Mouse (Mus musculus) CH12.LX (cell line): Measurements from ENCODE around the gene Kdm2b. TPM values are rescaled to one million over a fixed set of nuclear protein-coding genes. Genes with fewer than 3 reads are reported as not detected.

Experiments used
- DNase-seq: peaks from one replicate; pipeline ENCODE4 v3.0.0-alpha.2; 2013; ENCODE audit errors: extremely low read depth
- H3K27ac ChIP-seq: 2 replicates; pipeline ENCODE4 v1.5.1; 2012; ENCODE audit warnings: low read depth, mild to moderate bottlenecking, control low read depth, moderate library complexity; ENCODE audit not compliant: insufficient read depth
- H3K27me3 ChIP-seq: replicated peaks from 2 replicates; pipeline ENCODE3; 2012; ENCODE audit warnings: inconsistent platforms
- H3K36me3 ChIP-seq, 2 experiments: replicated peaks in 1 of 2; 2 replicates each; pipeline versions ENCODE3 to v1.6.1; 2012; ENCODE audit warnings: inconsistent platforms in 1 of 2, low read length in 1 of 2, mild to moderate bottlenecking in 1 of 2, mixed read lengths in 1 of 2, moderate library complexity in 1 of 2; ENCODE audit not compliant: control insufficient read depth in 1 of 2, insufficient read depth in 1 of 2
- H3K4me1 ChIP-seq, 2 experiments: 2 replicates each; pipeline ENCODE4 v1.6.1; 2012; ENCODE audit warnings: inconsistent platforms in 1 of 2, moderate library complexity in 1 of 2; ENCODE audit not compliant: insufficient read depth in 2 of 2, control insufficient read depth in 1 of 2
- H3K4me2 ChIP-seq: 2 replicates; pipeline ENCODE4 v1.6.1; 2012; ENCODE audit warnings: low read depth, mild to moderate bottlenecking, control low read depth; ENCODE audit not compliant: poor library complexity, insufficient read depth, severe bottlenecking
- H3K4me3 ChIP-seq, 3 experiments: fragments of 150-350 bp in 1 of 3; sonication (generic) in 1 of 3; replicated peaks in 1 of 3; 2 replicates each; pipeline versions ENCODE3 to v1.5.1; 2011 to 2012; ENCODE audit warnings: low read depth in 2 of 3, low read length in 2 of 3, mild to moderate bottlenecking in 2 of 3, moderate library complexity in 2 of 3, control low read depth in 1 of 3, improper control_type of control experiment in 1 of 3, inconsistent platforms in 1 of 3, mixed read lengths in 1 of 3; ENCODE audit not compliant: poor library complexity in 1 of 3
- H3K79me2 ChIP-seq: replicated peaks from 2 replicates; pipeline ENCODE4 v1.6.1; 2012; ENCODE audit warnings: mild to moderate bottlenecking, moderate library complexity; ENCODE audit not compliant: control insufficient read depth, poor library complexity, insufficient read depth, severe bottlenecking; ENCODE audit errors: extremely low read depth
- H3K9ac ChIP-seq: 2 replicates; pipeline ENCODE4 v1.6.1; 2012; ENCODE audit warnings: low read depth, mild to moderate bottlenecking, control low read depth, moderate library complexity; ENCODE audit not compliant: insufficient read depth
- H3K9me3 ChIP-seq: replicated peaks from 2 replicates; pipeline ENCODE3; 2012; ENCODE audit warnings: low read length, inconsistent platforms, mixed read lengths
- CTCF ChIP-seq, 2 experiments: IDR thresholded peaks in 1 of 2; conservative IDR thresholded peaks in 1 of 2; 2 replicates each; pipeline ENCODE4 v1.5.1; 2011 to 2012; ENCODE audit warnings: low read depth in 2 of 2, low read length in 2 of 2, improper control_type of control experiment in 1 of 2, inconsistent platforms in 1 of 2, mild to moderate bottlenecking in 1 of 2, moderate library complexity in 1 of 2
- EP300 ChIP-seq: IDR thresholded peaks from 2 replicates; pipeline ENCODE4 v1.6.1; 2011; ENCODE audit warnings: low read length, improper control_type of control experiment
- ETS1 ChIP-seq: conservative IDR thresholded peaks from 2 replicates; pipeline ENCODE4 v1.6.1; 2012; ENCODE audit warnings: low read depth, mild to moderate bottlenecking, inconsistent platforms, low read length, improper control_type of control experiment, moderate library complexity
- GABPA ChIP-seq: IDR thresholded peaks from 2 replicates; pipeline ENCODE4 v1.6.1; 2012; ENCODE audit warnings: low read depth, low read length, improper control_type of control experiment, inconsistent platforms; ENCODE audit not compliant: insufficient replicate concordance
- HCFC1 ChIP-seq: IDR thresholded peaks from 2 replicates; pipeline ENCODE4 v1.6.1; 2012; ENCODE audit warnings: low read depth, mild to moderate bottlenecking, inconsistent platforms, low read length, improper control_type of control experiment
- IRF4 ChIP-seq: IDR thresholded peaks from 2 replicates; pipeline ENCODE4 v1.6.1; 2014; ENCODE audit warnings: low read depth, mild to moderate bottlenecking, inconsistent platforms, low read length, improper control_type of control experiment
- JUND ChIP-seq: conservative IDR thresholded peaks from 2 replicates; pipeline ENCODE4 v1.6.1; 2011; ENCODE audit warnings: low read depth, low read length, improper control_type of control experiment
- MAFK ChIP-seq: IDR thresholded peaks from 2 replicates; pipeline ENCODE4 v1.6.1; 2011; ENCODE audit warnings: low read length, improper control_type of control experiment; ENCODE audit not compliant: insufficient replicate concordance
- MAX ChIP-seq: IDR thresholded peaks from 2 replicates; pipeline ENCODE4 v1.6.1; 2011; ENCODE audit warnings: low read length, improper control_type of control experiment
- MAZ ChIP-seq: IDR thresholded peaks from 2 replicates; pipeline ENCODE4 v1.6.1; 2012; ENCODE audit warnings: low read depth, mild to moderate bottlenecking, inconsistent platforms, low read length, improper control_type of control experiment, moderate library complexity
- MEF2A ChIP-seq: IDR thresholded peaks from 2 replicates; pipeline ENCODE4 v1.6.1; 2014; ENCODE audit warnings: low read depth, mild to moderate bottlenecking, inconsistent platforms, low read length, improper control_type of control experiment, borderline replicate concordance
- MXI1 ChIP-seq: IDR thresholded peaks from 2 replicates; pipeline ENCODE4 v1.6.1; 2011; ENCODE audit warnings: mild to moderate bottlenecking, low read depth, low read length, improper control_type of control experiment
- NELFE ChIP-seq: IDR thresholded peaks from 2 replicates; pipeline ENCODE4 v1.6.1; 2011; ENCODE audit warnings: low read depth, low read length, improper control_type of control experiment
- PAX5 ChIP-seq: IDR thresholded peaks from 2 replicates; pipeline ENCODE4 v1.6.1; 2012; ENCODE audit warnings: low read length, inconsistent platforms, mixed read lengths
- POLR2A ChIP-seq: IDR thresholded peaks from 2 replicates; pipeline ENCODE4 v1.6.1; 2011; ENCODE audit warnings: low read depth, mild to moderate bottlenecking, improper control_type of control experiment, low read length
- POLR2AphosphoS2 ChIP-seq: IDR thresholded peaks from 2 replicates; pipeline ENCODE4 v1.6.1; 2011; ENCODE audit warnings: low read depth, low read length, improper control_type of control experiment
- SIN3A ChIP-seq: IDR thresholded peaks from 2 replicates; pipeline ENCODE4 v1.6.1; 2012; ENCODE audit warnings: low read length, improper control_type of control experiment, inconsistent platforms
- SMC3 ChIP-seq: IDR thresholded peaks from 2 replicates; pipeline ENCODE4 v1.6.1; 2011; ENCODE audit warnings: low read depth, low read length, improper control_type of control experiment
- TBP ChIP-seq: conservative IDR thresholded peaks from 2 replicates; pipeline ENCODE4 v1.6.1; 2011; ENCODE audit warnings: low read depth, low read length, improper control_type of control experiment
- TCF12 ChIP-seq: IDR thresholded peaks from 2 replicates; pipeline ENCODE4 v1.6.1; 2014; ENCODE audit warnings: low read depth, mild to moderate bottlenecking, inconsistent platforms, low read length, improper control_type of control experiment
- UBTF ChIP-seq: IDR thresholded peaks from 2 replicates; pipeline ENCODE4 v1.6.1; 2012; ENCODE audit warnings: low read depth, mild to moderate bottlenecking, inconsistent platforms, low read length, improper control_type of control experiment, moderate library complexity
- ZC3H11A ChIP-seq: IDR thresholded peaks from 2 replicates; pipeline ENCODE4 v1.6.1; 2012; ENCODE audit warnings: low read depth, mild to moderate bottlenecking, inconsistent platforms, low read length, improper control_type of control experiment
- ZKSCAN1 ChIP-seq: IDR thresholded peaks from 2 replicates; pipeline ENCODE4 v1.6.1; 2012; ENCODE audit warnings: low read depth, inconsistent platforms, low read length, improper control_type of control experiment, borderline replicate concordance
- dilution Hi-C: fragments of 300-500 bp; cut with MboI; formaldehyde crosslinking; loops from 2 replicates; pipeline ENCODE4 v1.14.3; 2020; ENCODE audit warnings: low sequenced_read_pairs; ENCODE audit not compliant: extremely low pct_unique_long_range_greater_than_20kb, extremely low pct_ligation_motif_present
- in situ Hi-C: fragments of 300-500 bp; cut with MboI; formaldehyde crosslinking; loops from 3 replicates; pipeline ENCODE4 v1.14.3; 2019; ENCODE audit warnings: low sequenced_read_pairs, low pct_ligation_motif_present, low pct_unique_long_range_greater_than_20kb, mixed read lengths
- polyA plus RNA-seq: library from polyadenylated mRNA; unstranded; fragments of >175 nt; gene quantifications from 2 replicates; pipeline ENCODE4 v1.2.1, GENCODE M21; 2012; ENCODE audit warnings: low read depth; ENCODE audit not compliant: insufficient read length
- total RNA-seq, 2 experiments: library from RNA; depleted of rRNA; stranded (reverse); fragments of 300-350 nt in 1 of 2; fragments of >200 nt in 1 of 2; gene quantifications; 2 replicates each; pipeline ENCODE4 v1.2.3; 2012 to 2014

The Kdm2b gene
- total and polyA plus RNA-seq, 3 experiments = 69.3 to 138 (median 80.1) TPM

- peak; percentile 58; the same call in 1 of the 2 replicates for TF ChIP-seq POLR2AphosphoS2
Measured at GRCm38 (mm10) chr5:123024965-123025573, 35.4 kb upstream of the Kdm2b start (continued).

- no peaks in the 10 kb centered on the region for H3K27me3 ChIP-seq
Measured at GRCm38 (mm10) chr5:123024312-123024711, 34.7 kb upstream of the Kdm2b start.

GRCm38 (mm10) chr5:123023049-123023448, 33.4 kb upstream of the Kdm2b start:
- Histone ChIP-seq H3K4me2 (no peak overlapping the region), H3K27ac (no peak overlapping the region), H3K4me3 (no peak overlapping the region), H3K9ac (no peak overlapping the region), H3K36me3 (peaks cover 0 to 38% of the 10 kb centered on the region in 2 experiments), H3K4me1 (peaks cover 14 to 56% of the 10 kb centered on the region in 2 experiments), H3K9me3 (no peaks in the 10 kb centered on the region), H3K79me2 (no peaks in the 10 kb centered on the region), H3K27me3 (no peaks in the 10 kb centered on the region)
- no peak for TF ChIP-seq IRF4
- TF ChIP-seq MEF2A = 0 out of 2 replicates have a peak, but pooled peaks have one; percentile 22
- no peak for TF ChIP-seq GABPA
- TF ChIP-seq HCFC1 = no peak
- TF ChIP-seq MAFK = no peak
- 0 out of 2 replicates have a peak, but pooled peaks have one; percentile 21 for TF ChIP-seq MAX
- no peak for TF ChIP-seq MXI1
- TF ChIP-seq JUND = no peak
- no peak for TF ChIP-seq SIN3A
- no peak for TF ChIP-seq POLR2AphosphoS2
- no peak for TF ChIP-seq MAZ
- TF ChIP-seq POLR2A = no peak
- TF ChIP-seq SMC3 = no peak
- TF ChIP-seq ZC3H11A = no peak
- no peak for TF ChIP-seq UBTF
- TF ChIP-seq ZKSCAN1 = no peak
- TF ChIP-seq ETS1 = no peak
- no peak for TF ChIP-seq NELFE
- in situ Hi-C loops = no loop called here
- dilution Hi-C loops = no loop called here
- DNase-seq = no peak

More at GRCm38 (mm10) chr5:123024312-123024711, 34.7 kb upstream of the Kdm2b start:
- peaks cover 5 to 36% of the 10 kb centered on the region in 2 experiments for H3K36me3 ChIP-seq
- H3K4me3 ChIP-seq = no peak overlapping the region
- H3K9ac ChIP-seq = no peak overlapping the region
- dilution Hi-C loops (no loop called here), in situ Hi-C loops (no loop called here)
- no peak overlapping the region for H3K27ac ChIP-seq
- H3K9me3 ChIP-seq = no peaks in the 10 kb centered on the region
- peaks cover 14 to 47% of the 10 kb centered on the region in 2 experiments for H3K4me1 ChIP-seq
- DNase-seq = no peak
- H3K4me2 ChIP-seq = no peak overlapping the region
- TF ChIP-seq GABPA (no peak), PAX5 (no peak), JUND (no peak), CTCF (conservative IDR thresholded peaks at IDR 0.05 in 1 of 2, IDR thresholded peaks at IDR 0.05 in 1 of 2; ENCODE audit: low read depth in 2 of 2, low read length in 2 of 2) (no peak), ZKSCAN1 (no peak), TCF12 (no peak), TBP (no peak), EP300 (no peak)
- H3K79me2 ChIP-seq = no peaks in the 10 kb centered on the region
